Mouse (Mus musculus): Measurements from ENCODE around the gene Slc4a10. TPM values are rescaled to one million over a fixed set of nuclear protein-coding genes. Genes with fewer than 3 reads are reported as not detected.
"Not testable (repeated sequence)": the region's sequence is repeated elsewhere in the genome, so short reads cannot be mapped to it uniquely, and the experiment has no call there.

Slc4a10 gene
- polyA plus RNA-seq (2014; fragmentation: Nextera tagmentation; extraction: Ambion mirVana), result 34.0 and 37.5 TPM in 2 replicates

GRCm38 (mm10) chr2:62046421-62046845 is at the start of gene Slc4a10:
TSS of gene Slc4a10 (plus strand) at chr2:62046462.
- no peaks in the 10 kb centered on the region for H3K9me3 ChIP-seq (ENCODE audit: control insufficient read depth, low read length)
- peak within 1 kb of the TSS; percentile 98 for H3K27ac ChIP-seq
- no peaks in the 10 kb centered on the region for H3K4me1 ChIP-seq (replicated peaks; ENCODE audit: control insufficient read depth, insufficient read depth, low read length)
- peak within 1 kb of the TSS; percentile 86 for H3K9ac ChIP-seq
- 15% methylated on average over 10 of the region's 10 CpGs for WGBS
- no peaks in the 10 kb centered on the region for H3K27me3 ChIP-seq (ENCODE audit: control insufficient read depth, insufficient read depth, low read length)
- H3K36me3 ChIP-seq (replicated peaks; ENCODE audit: control insufficient read depth, insufficient read depth), result no peaks in the 10 kb centered on the region
- DNase-seq (ENCODE audit: low spot score) (peak; percentile 74), ATAC-seq (ENCODE audit: low FRiP score) (peak; percentile 87)
- H3K4me3 ChIP-seq (replicated peaks; ENCODE audit: low read length), result peak within 1 kb of the TSS; percentile 53
- peak within 1 kb of the TSS; percentile 61 for H3K4me2 ChIP-seq (replicated peaks)

- not testable (repeated sequence) for H3K27me3 ChIP-seq (ENCODE audit: control insufficient read depth, insufficient read depth, low read length); H3K9ac ChIP-seq; H3K9me3 ChIP-seq (ENCODE audit: control insufficient read depth, low read length); H3K4me3 ChIP-seq (replicated peaks; ENCODE audit: low read length); DNase-seq (ENCODE audit: low spot score); H3K36me3 ChIP-seq (replicated peaks; ENCODE audit: control insufficient read depth, insufficient read depth); H3K4me1 ChIP-seq (replicated peaks; ENCODE audit: control insufficient read depth, insufficient read depth, low read length); H3K4me2 ChIP-seq (replicated peaks); H3K27ac ChIP-seq; ATAC-seq (ENCODE audit: low FRiP score)
- WGBS, result 92% methylated on average over 6 of the region's 6 CpGs
Measured at GRCm38 (mm10) chr2:62001251-62001650, 45.0 kb upstream of the Slc4a10 start.

GRCm38 (mm10) chr2:62018209-62018608 is 28.1 kb upstream of the Slc4a10 start:
- Histone ChIP-seq H3K27me3 (ENCODE audit: control insufficient read depth, insufficient read depth, low read length) (no peaks in the 10 kb centered on the region), H3K9ac (no peak overlapping the region), H3K27ac (no peak overlapping the region), H3K4me1 (replicated peaks; ENCODE audit: control insufficient read depth, insufficient read depth, low read length) (no peaks in the 10 kb centered on the region), H3K36me3 (replicated peaks; ENCODE audit: control insufficient read depth, insufficient read depth) (no peaks in the 10 kb centered on the region), H3K9me3 (ENCODE audit: control insufficient read depth, low read length) (no peaks in the 10 kb centered on the region), H3K4me3 (replicated peaks; ENCODE audit: low read length) (no peak overlapping the region), H3K4me2 (replicated peaks) (no peak overlapping the region)
- WGBS, result 54% methylated on average over 3 of the region's 3 CpGs
- ATAC-seq (ENCODE audit: low FRiP score), result no peak
- no peak for DNase-seq (ENCODE audit: low spot score)

GRCm38 (mm10) chr2:62046861-62047503 is 720 bp downstream of the Slc4a10 start:
- Histone ChIP-seq H3K27me3 (ENCODE audit: control insufficient read depth, insufficient read depth, low read length) (no peaks in the 10 kb centered on the region), H3K9ac (peak overlapping the region; percentile 86), H3K4me3 (replicated peaks; ENCODE audit: low read length) (peak overlapping the region; percentile 53), H3K4me2 (replicated peaks) (peak overlapping the region; percentile 61), H3K4me1 (replicated peaks; ENCODE audit: control insufficient read depth, insufficient read depth, low read length) (no peaks in the 10 kb centered on the region), H3K9me3 (ENCODE audit: control insufficient read depth, low read length) (no peaks in the 10 kb centered on the region), H3K27ac (peak overlapping the region; percentile 98), H3K36me3 (replicated peaks; ENCODE audit: control insufficient read depth, insufficient read depth) (no peaks in the 10 kb centered on the region)
- ATAC-seq (ENCODE audit: low FRiP score), result peak; percentile 37
- peak; percentile 56 for DNase-seq (ENCODE audit: low spot score)
- 4% methylated on average over 10 of the region's 10 CpGs for WGBS

- H3K27me3 ChIP-seq (ENCODE audit: control insufficient read depth, insufficient read depth, low read length), result no peaks in the 10 kb centered on the region
- ATAC-seq (ENCODE audit: low FRiP score) (peak; percentile 94), DNase-seq (ENCODE audit: low spot score) (peak; percentile 83)
- H3K9me3 ChIP-seq (ENCODE audit: control insufficient read depth, low read length), result no peaks in the 10 kb centered on the region
- peak overlapping the region; percentile 61 for H3K4me2 ChIP-seq (replicated peaks)
- peak overlapping the region; percentile 98 for H3K27ac ChIP-seq
- under 1% methylated on average over 14 of the region's 14 CpGs for WGBS
- peak overlapping the region; percentile 86 for H3K9ac ChIP-seq
- peak overlapping the region; percentile 53 for H3K4me3 ChIP-seq (replicated peaks; ENCODE audit: low read length)
- no peaks in the 10 kb centered on the region for H3K36me3 ChIP-seq (replicated peaks; ENCODE audit: control insufficient read depth, insufficient read depth)
- no peaks in the 10 kb centered on the region for H3K4me1 ChIP-seq (replicated peaks; ENCODE audit: control insufficient read depth, insufficient read depth, low read length)
Measured at GRCm38 (mm10) chr2:62047504-62048005, 1.3 kb downstream of the Slc4a10 start.

- H3K27ac ChIP-seq, result peak overlapping the region; percentile 98
- peak overlapping the region; percentile 61 for H3K4me2 ChIP-seq (replicated peaks)
- peak overlapping the region; percentile 86 for H3K9ac ChIP-seq
- H3K4me1 ChIP-seq (replicated peaks; ENCODE audit: control insufficient read depth, insufficient read depth, low read length), result no peaks in the 10 kb centered on the region
- WGBS, result 15% methylated on average over 3 of the region's 3 CpGs
- no peaks in the 10 kb centered on the region for H3K36me3 ChIP-seq (replicated peaks; ENCODE audit: control insufficient read depth, insufficient read depth)
- H3K4me3 ChIP-seq (replicated peaks; ENCODE audit: low read length), result peak overlapping the region; percentile 53
- no peaks in the 10 kb centered on the region for H3K9me3 ChIP-seq (ENCODE audit: control insufficient read depth, low read length)
- peak; percentile 13; the same call in 1 of the 2 replicates for ATAC-seq (ENCODE audit: low FRiP score)
- DNase-seq (ENCODE audit: low spot score), result peak; percentile 59
- no peaks in the 10 kb centered on the region for H3K27me3 ChIP-seq (ENCODE audit: control insufficient read depth, insufficient read depth, low read length)
Measured at GRCm38 (mm10) chr2:62048116-62048515, 1.9 kb downstream of the Slc4a10 start.

- Histone ChIP-seq H3K9ac (no peak overlapping the region), H3K27me3 (ENCODE audit: control insufficient read depth, insufficient read depth, low read length) (no peaks in the 10 kb centered on the region), H3K9me3 (ENCODE audit: control insufficient read depth, low read length) (no peaks in the 10 kb centered on the region), H3K4me1 (replicated peaks; ENCODE audit: control insufficient read depth, insufficient read depth, low read length) (no peaks in the 10 kb centered on the region), H3K4me3 (replicated peaks; ENCODE audit: low read length) (no peak overlapping the region), H3K36me3 (replicated peaks; ENCODE audit: control insufficient read depth, insufficient read depth) (no peaks in the 10 kb centered on the region), H3K4me2 (replicated peaks) (no peak overlapping the region), H3K27ac (no peak overlapping the region)
- DNase-seq (ENCODE audit: low spot score) (no peak), ATAC-seq (ENCODE audit: low FRiP score) (no peak)
Measured at GRCm38 (mm10) chr2:62076512-62076911, 30.2 kb downstream of the Slc4a10 start.

- ATAC-seq (ENCODE audit: low FRiP score) (no peak), DNase-seq (ENCODE audit: low spot score) (no peak)
- H3K9ac ChIP-seq, result no peak overlapping the region
- H3K4me2 ChIP-seq (replicated peaks), result no peak overlapping the region
- H3K9me3 ChIP-seq (ENCODE audit: control insufficient read depth, low read length), result 0 out of 2 replicates have a peak, but pooled peaks cover 3% of the 10 kb centered on the region
- H3K36me3 ChIP-seq (replicated peaks; ENCODE audit: control insufficient read depth, insufficient read depth), result no peaks in the 10 kb centered on the region
- no peak overlapping the region for H3K4me3 ChIP-seq (replicated peaks; ENCODE audit: low read length)
- H3K4me1 ChIP-seq (replicated peaks; ENCODE audit: control insufficient read depth, insufficient read depth, low read length), result no peaks in the 10 kb centered on the region
- whole genome bisulfite sequencing, result 77% methylated on average over 3 of the region's 3 CpGs
- H3K27ac ChIP-seq, result no peak overlapping the region
- H3K27me3 ChIP-seq (ENCODE audit: control insufficient read depth, insufficient read depth, low read length), result no peaks in the 10 kb centered on the region
Measured at GRCm38 (mm10) chr2:62087566-62087965, 41.3 kb downstream of the Slc4a10 start.

- Histone ChIP-seq H3K27ac (peak overlapping the region; percentile 57; the same call in 1 of the 2 replicates), H3K4me2 (replicated peaks) (peak overlapping the region; percentile 28; the same call in 1 of the 2 replicates), H3K9me3 (ENCODE audit: control insufficient read depth, low read length) (0 out of 2 replicates have a peak, but pooled peaks cover 3% of the 10 kb centered on the region), H3K27me3 (ENCODE audit: control insufficient read depth, insufficient read depth, low read length) (no peaks in the 10 kb centered on the region), H3K36me3 (replicated peaks; ENCODE audit: control insufficient read depth, insufficient read depth) (no peaks in the 10 kb centered on the region), H3K4me3 (replicated peaks; ENCODE audit: low read length) (no peak overlapping the region), H3K4me1 (replicated peaks; ENCODE audit: control insufficient read depth, insufficient read depth, low read length) (no peaks in the 10 kb centered on the region), H3K9ac (no peak overlapping the region)
- ATAC-seq (ENCODE audit: low FRiP score) (no peak), DNase-seq (ENCODE audit: low spot score) (no peak)
- 56% methylated on average over 8 of the region's 8 CpGs for WGBS
Measured at GRCm38 (mm10) chr2:62088715-62089114, 42.5 kb downstream of the Slc4a10 start.

Measured in hindbrain, embryonic 14.5 days (tissue).